ENCODE assay signal across 16 mouse cellular contexts in genomic region chr19:16215430-16216016, GRCm38 (mm10).
A peak's percentile ranks its signal among the peaks of the same experiment; 100 is the strongest.
DNase-seq lines count a peak whose midpoint lies in the region; ATAC-seq lines count a peak whose summit lies in the region.
"Had no signal": no experiment of that assay in that cellular context is flagged by ENCODE, and none has a peak within 500 bp of the region (broad histone marks: within the 10 kb centered on the region; RNA-seq: fewer than 3 reads in every experiment).

No protein-coding gene starts in this region.

- no peaks in the 10 kb centered on the region for H3K27me3 ChIP-seq in forebrain, embryonic 13.5 days
- no peaks in the 10 kb centered on the region for H3K27me3 ChIP-seq in forebrain, embryonic 11.5 days (ENCODE audit: control insufficient read depth, insufficient read depth, low read length)
- H3K27me3 ChIP-seq in hindbrain, embryonic 14.5 days (ENCODE audit: control insufficient read depth, insufficient read depth, low read length), result no peaks in the 10 kb centered on the region
- H3K27me3 ChIP-seq in hindbrain, embryonic 10.5 days (ENCODE audit: insufficient read depth, poor library complexity, severe bottlenecking), result no peaks in the 10 kb centered on the region
- H3K27me3 ChIP-seq in neural tube, embryonic 13.5 days, result no peaks in the 10 kb centered on the region
- H3K27me3 ChIP-seq: heart, embryonic 15.5 days; liver, embryonic 15.5 days; neural tube, embryonic 12.5 days; Patski; stomach, embryonic 15.5 days had no signal

- WGBS in forebrain, embryonic 13.5 days, result 63% methylated on average over 2 of the region's 2 CpGs
- 87% methylated on average over 2 of the region's 2 CpGs for WGBS in forebrain, embryonic 11.5 days
- 63% methylated on average over 2 of the region's 2 CpGs for WGBS in hindbrain, embryonic 14.5 days
- WGBS in hindbrain, embryonic 10.5 days, result 89% methylated on average over 2 of the region's 2 CpGs
- WGBS in neural tube, embryonic 13.5 days, result 72% methylated on average over 2 of the region's 2 CpGs

- no peak overlapping the region for H3K4me3 ChIP-seq in forebrain, embryonic 13.5 days
- no peak overlapping the region for H3K4me3 ChIP-seq in forebrain, embryonic 11.5 days (ENCODE audit: low read depth, low read length)
- H3K4me3 ChIP-seq in hindbrain, embryonic 14.5 days (replicated peaks; ENCODE audit: low read length), result no peak overlapping the region
- H3K4me3 ChIP-seq in hindbrain, embryonic 10.5 days, result no peak overlapping the region
- no peak overlapping the region for H3K4me3 ChIP-seq in neural tube, embryonic 13.5 days
- H3K4me3 ChIP-seq: embryonic facial prominence, embryonic 10.5 days; heart, embryonic 15.5 days; liver, embryonic 15.5 days; neural tube, embryonic 12.5 days; stomach, embryonic 15.5 days had no signal

- DNase-seq in forebrain, embryonic 11.5 days (ENCODE audit: low spot score), result no peak
- no peak for DNase-seq in hindbrain, embryonic 14.5 days (ENCODE audit: low spot score)
- DNase-seq in hindbrain, embryonic 10.5 days (ENCODE audit: low spot score), result no peak
- DNase-seq in neural tube, embryonic 10.5 days (ENCODE audit: extremely low spot score, low spot score), result no peak
- no peak for DNase-seq in adipocyte (ENCODE audit: low spot score)
- DNase-seq in right cerebral cortex, postnatal 4 days, result no peak
- DNase-seq: right cerebral cortex, postnatal 14 days had no signal

- peaks cover 9% of the 10 kb centered on the region; the same call in 1 of the 2 replicates for H3K36me3 ChIP-seq in forebrain, embryonic 13.5 days (ENCODE audit: poor library complexity, severe bottlenecking)
- no peaks in the 10 kb centered on the region for H3K36me3 ChIP-seq in forebrain, embryonic 11.5 days (ENCODE audit: control insufficient read depth, insufficient read depth, low read length)
- peaks cover 6% of the 10 kb centered on the region; the same call in 1 of the 2 replicates for H3K36me3 ChIP-seq in hindbrain, embryonic 14.5 days (replicated peaks; ENCODE audit: control insufficient read depth, insufficient read depth)
- H3K36me3 ChIP-seq in hindbrain, embryonic 10.5 days, result peaks cover 13% of the 10 kb centered on the region
- H3K36me3 ChIP-seq in neural tube, embryonic 13.5 days, result peaks cover 10% of the 10 kb centered on the region; the same call in 1 of the 2 replicates
- H3K36me3 ChIP-seq: liver, embryonic 15.5 days; stomach, embryonic 15.5 days had no signal

- peaks cover 24% of the 10 kb centered on the region for H3K4me1 ChIP-seq in forebrain, embryonic 13.5 days
- no peaks in the 10 kb centered on the region for H3K4me1 ChIP-seq in forebrain, embryonic 11.5 days (replicated peaks; ENCODE audit: control insufficient read depth, insufficient read depth, low read length)
- H3K4me1 ChIP-seq in hindbrain, embryonic 14.5 days (replicated peaks; ENCODE audit: control insufficient read depth, insufficient read depth, low read length), result peaks cover 9% of the 10 kb centered on the region
- no peaks in the 10 kb centered on the region for H3K4me1 ChIP-seq in hindbrain, embryonic 10.5 days (replicated peaks)
- peaks cover 28% of the 10 kb centered on the region for H3K4me1 ChIP-seq in neural tube, embryonic 13.5 days (replicated peaks)
- H3K4me1 ChIP-seq: embryonic facial prominence, embryonic 10.5 days; liver, embryonic 15.5 days; neural tube, embryonic 12.5 days had no signal

- H3K9me3 ChIP-seq in forebrain, embryonic 13.5 days (replicated peaks), result no peaks in the 10 kb centered on the region
- no peaks in the 10 kb centered on the region for H3K9me3 ChIP-seq in forebrain, embryonic 11.5 days (ENCODE audit: control insufficient read depth, low read length)
- no peaks in the 10 kb centered on the region for H3K9me3 ChIP-seq in hindbrain, embryonic 14.5 days (ENCODE audit: control insufficient read depth, low read length)
- no peaks in the 10 kb centered on the region for H3K9me3 ChIP-seq in hindbrain, embryonic 10.5 days
- no peaks in the 10 kb centered on the region for H3K9me3 ChIP-seq in neural tube, embryonic 13.5 days
- H3K9me3 ChIP-seq: embryonic facial prominence, embryonic 10.5 days; heart, embryonic 15.5 days; liver, embryonic 15.5 days; neural tube, embryonic 12.5 days; stomach, embryonic 15.5 days had no signal

- 0 out of 2 replicates have a peak overlapping the region, but pooled peaks have one; percentile 3 for H3K27ac ChIP-seq in forebrain, embryonic 13.5 days
- H3K27ac ChIP-seq in forebrain, embryonic 11.5 days (ENCODE audit: low read depth, low read length), result no peak overlapping the region
- H3K27ac ChIP-seq in hindbrain, embryonic 14.5 days, result peak overlapping the region; percentile 73
- H3K27ac ChIP-seq in hindbrain, embryonic 10.5 days, result no peak overlapping the region
- peak overlapping the region; percentile 18; the same call in 1 of the 2 replicates for H3K27ac ChIP-seq in neural tube, embryonic 13.5 days (replicated peaks)
- H3K27ac ChIP-seq: embryonic facial prominence, embryonic 10.5 days; heart, embryonic 15.5 days; liver, embryonic 15.5 days; neural tube, embryonic 12.5 days; stomach, embryonic 15.5 days had no signal

- peak; percentile 78 for ATAC-seq in forebrain, embryonic 13.5 days
- ATAC-seq in forebrain, embryonic 11.5 days (replicated peaks; ENCODE audit: low FRiP score), result no peak
- no peak for ATAC-seq in hindbrain, embryonic 14.5 days (ENCODE audit: low FRiP score)
- ATAC-seq in neural tube, embryonic 13.5 days (ENCODE audit: low read depth), result peak; percentile 37
- ATAC-seq: CD4-positive, CD25-positive, alpha-beta regulatory T cell, adult 4 months; Patski had no signal

- no peak overlapping the region for H3K4me2 ChIP-seq in forebrain, embryonic 13.5 days
- no peak overlapping the region for H3K4me2 ChIP-seq in forebrain, embryonic 11.5 days (ENCODE audit: low read depth, low read length, severe bottlenecking)
- H3K4me2 ChIP-seq in hindbrain, embryonic 14.5 days (replicated peaks), result no peak overlapping the region
- no peak overlapping the region for H3K4me2 ChIP-seq in neural tube, embryonic 13.5 days
- H3K4me2 ChIP-seq: heart, embryonic 15.5 days; liver, embryonic 15.5 days; neural tube, embryonic 12.5 days; stomach, embryonic 15.5 days had no signal

- no peak overlapping the region for H3K9ac ChIP-seq in forebrain, embryonic 13.5 days
- H3K9ac ChIP-seq in forebrain, embryonic 11.5 days (ENCODE audit: low read length), result no peak overlapping the region
- no peak overlapping the region for H3K9ac ChIP-seq in hindbrain, embryonic 14.5 days
- no peak overlapping the region for H3K9ac ChIP-seq in neural tube, embryonic 13.5 days
- H3K9ac ChIP-seq: heart, embryonic 15.5 days; liver, embryonic 15.5 days; neural tube, embryonic 12.5 days; stomach, embryonic 15.5 days had no signal

Comparison
In these comparisons a context has a peak if more than half of its experiments do, and no peak if none do; other contexts are left out.
1. ATAC-seq: peak in forebrain, embryonic 13.5 days (single experiment) and neural tube, embryonic 13.5 days (single experiment); none in forebrain, embryonic 11.5 days (single experiment) and hindbrain, embryonic 14.5 days (single experiment).
2. H3K27ac ChIP-seq: peak in forebrain, embryonic 13.5 days (single experiment), hindbrain, embryonic 14.5 days (single experiment) and neural tube, embryonic 13.5 days (single experiment); none in forebrain, embryonic 11.5 days (single experiment) and hindbrain, embryonic 10.5 days (single experiment).